Comparison of ENCODE assay signal across 15 mouse cellular contexts in genomic region chr11:94930151-94930550, GRCm38 (mm10). TPM values are rescaled to one million over a fixed set of nuclear protein-coding genes. Genes with fewer than 3 reads are reported as not detected.
DNase-seq lines count a peak whose midpoint lies in the region; ATAC-seq and TF ChIP-seq lines count a peak whose summit lies in the region.
"Had no signal": no experiment of that assay in that cellular context is flagged by ENCODE, and none has a peak within 500 bp of the region (broad histone marks: within the 10 kb centered on the region; RNA-seq: fewer than 3 reads in every experiment).

No protein-coding gene starts in this region.

- TF ChIP-seq EP300 in heart, adult 2 months (IDR thresholded peaks at IDR 0.05; ENCODE audit: insufficient read depth, low read depth, low read length) = no peak

- DNase-seq in heart, adult 2 months = no peak
- no peak for DNase-seq in heart, adult 9 months (ENCODE audit: low spot score in 2 of 2)
- DNase-seq in lung, embryonic 14.5 days = no peak
- no peak for DNase-seq in lung, postnatal 36 days
- DNase-seq in yolk sac, embryonic 10.5 days (ENCODE audit: low spot score) = peak; percentile 13
- DNase-seq in thymus, postnatal 0 days (ENCODE audit: low spot score) = no peak
- no peak for DNase-seq in right cerebral cortex, postnatal 10 days (ENCODE audit: low spot score in 2 of 2)
- DNase-seq: adrenal gland, postnatal 10 days; kidney, adult 11 months; layer of hippocampus, postnatal 36 days; retina, postnatal 1 day had no signal

- no peaks in the 10 kb centered on the region for H3K79me2 ChIP-seq in heart, adult 2 months (replicated peaks; ENCODE audit: control insufficient read depth, insufficient read depth, low read length)

- H3K9me3 ChIP-seq in lung, embryonic 14.5 days (ENCODE audit: low read depth, low read length) = no peaks in the 10 kb centered on the region
- H3K9me3 ChIP-seq in intestine, embryonic 16.5 days (ENCODE audit: control insufficient read depth, low read length) = no peaks in the 10 kb centered on the region
- H3K9me3 ChIP-seq: megakaryocyte, embryonic 14.5 days had no signal

- intact Hi-C loops in heart, adult 2 months (cut with DNase I) = no loop called here

- H3K4me3 ChIP-seq in heart, adult 2 months = no peak overlapping the region
- H3K4me3 ChIP-seq in lung, embryonic 14.5 days (ENCODE audit: low read depth, low read length) = no peak overlapping the region
- H3K4me3 ChIP-seq in intestine, embryonic 16.5 days (ENCODE audit: low read length) = no peak overlapping the region
- H3K4me3 ChIP-seq: megakaryocyte, embryonic 14.5 days had no signal

- no peaks in the 10 kb centered on the region for H3K36me3 ChIP-seq in heart, adult 2 months (ENCODE audit: control insufficient read depth, insufficient read depth, low read length)
- H3K36me3 ChIP-seq in lung, embryonic 14.5 days (ENCODE audit: insufficient read depth) = no peaks in the 10 kb centered on the region
- no peaks in the 10 kb centered on the region for H3K36me3 ChIP-seq in intestine, embryonic 16.5 days (ENCODE audit: control insufficient read depth, insufficient read depth, low read length)

- ATAC-seq in lung, embryonic 14.5 days (ENCODE audit: insufficient read depth) = no peak
- ATAC-seq in intestine, embryonic 16.5 days = no peak
- ATAC-seq: Patski had no signal

- H3K9ac ChIP-seq in heart, adult 2 months (ENCODE audit: low read depth, low read length) = no peak overlapping the region
- no peak overlapping the region for H3K9ac ChIP-seq in lung, embryonic 14.5 days
- no peak overlapping the region; the same call in 1 of the 2 replicates for H3K9ac ChIP-seq in intestine, embryonic 16.5 days (ENCODE audit: low read depth, low read length)

- 0 out of 2 replicates have a peak overlapping the region, but pooled peaks have one; percentile 54 for H3K4me2 ChIP-seq in lung, embryonic 14.5 days
- no peak overlapping the region for H3K4me2 ChIP-seq in intestine, embryonic 16.5 days (ENCODE audit: low read depth, low read length)
- H3K4me2 ChIP-seq: liver, embryonic 11.5 days had no signal

- H3K27ac ChIP-seq in heart, adult 2 months = peak overlapping the region; percentile 61; the same call in 1 of the 2 replicates
- H3K27ac ChIP-seq in lung, embryonic 14.5 days (ENCODE audit: low read depth) = peak overlapping the region; percentile 97
- peak overlapping the region; percentile 96 for H3K27ac ChIP-seq in intestine, embryonic 16.5 days (ENCODE audit: low read length)

- no peaks in the 10 kb centered on the region for H3K27me3 ChIP-seq in heart, adult 2 months (ENCODE audit: control insufficient read depth, insufficient read depth, low read length)
- H3K27me3 ChIP-seq in lung, embryonic 14.5 days (ENCODE audit: insufficient read depth, low read length) = no peaks in the 10 kb centered on the region
- no peaks in the 10 kb centered on the region; the same call in 1 of the 2 replicates for H3K27me3 ChIP-seq in intestine, embryonic 16.5 days (replicated peaks; ENCODE audit: control insufficient read depth, insufficient read depth, low read length)
- H3K27me3 ChIP-seq: Patski had no signal

- no peak for TF ChIP-seq CTCF in heart, adult 2 months (IDR thresholded peaks at IDR 0.05)
- TF ChIP-seq CTCF in lung, embryonic 14.5 days (IDR thresholded peaks at IDR 0.05; ENCODE audit: low read depth) = no peak

- 71% methylated on average over 4 of the region's 4 CpGs for WGBS in heart, adult 2 months
- 47% methylated on average over 4 of the region's 4 CpGs for WGBS in lung, embryonic 14.5 days
- 51% methylated on average over 4 of the region's 4 CpGs for WGBS in intestine, embryonic 16.5 days

- TF ChIP-seq POLR2A in heart, adult 2 months (IDR thresholded peaks at IDR 0.05; ENCODE audit: insufficient read depth, low read depth, low read length) = no peak

- peaks cover 12% of the 10 kb centered on the region for H3K4me1 ChIP-seq in heart, adult 2 months (ENCODE audit: control insufficient read depth, insufficient read depth, low read length)
- peaks cover 47% of the 10 kb centered on the region for H3K4me1 ChIP-seq in lung, embryonic 14.5 days (ENCODE audit: insufficient read depth)
- H3K4me1 ChIP-seq in intestine, embryonic 16.5 days (ENCODE audit: control insufficient read depth, insufficient read depth, low read length) = peaks cover 50% of the 10 kb centered on the region

RNA-seq across cellular contexts. Expression of gene Col1a1, which starts 5.9 kb away (rescaled TPM):
- total RNA-seq in heart, adult 2 months (2021) = 10 to 100 TPM; 51.1 to 82.4 TPM
- polyA plus RNA-seq in heart, adult 2 months (2012; rRNA removed) = 48.7 and 67.7 TPM in 2 replicates
- 1,035 and 1,062 TPM in 2 replicates for polyA plus RNA-seq in lung, embryonic 14.5 days (2014; fragmentation: Nextera tagmentation; extraction: Ambion mirVana)
- 890 and 1,013 TPM in 2 replicates for polyA plus RNA-seq in intestine, embryonic 16.5 days (2015; fragmentation: Nextera tagmentation; extraction: Ambion mirVana)
- 64.3 and 68.9 TPM in 2 replicates for polyA plus RNA-seq in thymus, postnatal 0 days (2015; fragmentation: Nextera tagmentation; extraction: Ambion mirVana)

RNA-seq across cellular contexts. Expression of gene Hils1, which starts 37.2 kb away (rescaled TPM):
- not detected for total RNA-seq in heart, adult 2 months (2021)
- polyA plus RNA-seq in heart, adult 2 months (2012; rRNA removed) = 0.25 TPM in 1 of 2 replicates, not detected in the other
- not detected in 2 replicates for polyA plus RNA-seq in lung, embryonic 14.5 days (2014; fragmentation: Nextera tagmentation; extraction: Ambion mirVana)
- polyA plus RNA-seq in intestine, embryonic 16.5 days (2015; fragmentation: Nextera tagmentation; extraction: Ambion mirVana) = not detected in 2 replicates
- polyA plus RNA-seq in thymus, postnatal 0 days (2015; fragmentation: Nextera tagmentation; extraction: Ambion mirVana) = not detected in 2 replicates
- total RNA-seq: adrenal gland, postnatal 10 days; layer of hippocampus, postnatal 36 days had no signal
- polyA plus RNA-seq: liver, embryonic 11.5 days; Patski had no signal

RNA-seq across cellular contexts. Expression of gene Sgca, which starts 46.0 kb away (rescaled TPM):
- total RNA-seq in heart, adult 2 months (2021) = 100 to 1,000 TPM; 149 to 200 TPM
- 1,109 and 1,504 TPM in 2 replicates for polyA plus RNA-seq in heart, adult 2 months (2012; rRNA removed)
- 0.35 TPM in 1 of 2 replicates, not detected in the other for polyA plus RNA-seq in lung, embryonic 14.5 days (2014; fragmentation: Nextera tagmentation; extraction: Ambion mirVana)
- polyA plus RNA-seq in intestine, embryonic 16.5 days (2015; fragmentation: Nextera tagmentation; extraction: Ambion mirVana) = 0.26 and 0.36 TPM in 2 replicates
- polyA plus RNA-seq in thymus, postnatal 0 days (2015; fragmentation: Nextera tagmentation; extraction: Ambion mirVana) = 0.22 and 0.30 TPM in 2 replicates

Comparison
In these comparisons a context has a peak if more than half of its experiments do, and no peak if none do; other contexts are left out.
1. RNA of gene Col1a1, which starts 5.9 kb away (polyA plus RNA-seq): 1,035 to 1,062 TPM in lung, embryonic 14.5 days and 890 to 1,013 TPM in intestine, embryonic 16.5 days; 48.7 to 67.7 TPM in heart, adult 2 months and 64.3 to 68.9 TPM in thymus, postnatal 0 days; every median in the first group is over 10 times any median in the second.
2. RNA of gene Sgca, which starts 46.0 kb away (polyA plus RNA-seq): 1,109 to 1,504 TPM in heart, adult 2 months; 0.22 to 0.30 TPM in thymus, postnatal 0 days, 0.26 to 0.36 TPM in intestine, embryonic 16.5 days and 0.35 TPM in lung, embryonic 14.5 days; every median in the first group is over 100 times any median in the second.
3. Peak in every context shown above with its lines, with median percentiles within 50 percentile points of each other: H3K27ac ChIP-seq.